In genomic region chr4:62372818-62373520, GRCm38 (mm10) we compare ENCODE assay signal across 28 mouse cellular contexts. TPM values are rescaled to one million over a fixed set of nuclear protein-coding genes. Genes with fewer than 3 reads are reported as not detected.
DNase-seq lines count a peak whose midpoint lies in the region; ATAC-seq and TF ChIP-seq lines count a peak whose summit lies in the region.
"Had no signal": no experiment of that assay in that cellular context is flagged by ENCODE, and none has a peak within 500 bp of the region (broad histone marks: within the 10 kb centered on the region; RNA-seq: fewer than 3 reads in every experiment).

No protein-coding gene starts in this region.

- H3K27ac ChIP-seq in heart, adult 2 months = no peak overlapping the region
- no peak overlapping the region for H3K27ac ChIP-seq in liver, embryonic 11.5 days (ENCODE audit: low read depth, low read length)
- H3K27ac ChIP-seq in liver, embryonic 14.5 days = peak overlapping the region; percentile 21; the same call in 1 of the 2 replicates
- peak overlapping the region; percentile 55 for H3K27ac ChIP-seq in small intestine, adult 2 months (ENCODE audit: insufficient read depth, low read depth, low read length)
- H3K27ac ChIP-seq in forebrain, postnatal 0 days (ENCODE audit: low read depth, low read length) = no peak overlapping the region
- H3K27ac ChIP-seq: embryonic facial prominence, embryonic 10.5 days; embryonic facial prominence, embryonic 15.5 days; forebrain, embryonic 12.5 days; heart, embryonic 10.5 days; heart, embryonic 15.5 days; hindbrain, postnatal 0 days; intestine, embryonic 15.5 days; limb, embryonic 10.5 days; limb, embryonic 15.5 days; lung, embryonic 15.5 days; midbrain, embryonic 12.5 days; neural tube, embryonic 12.5 days had no signal

- no peak for TF ChIP-seq POLR2A in heart, adult 2 months (IDR thresholded peaks at IDR 0.05; ENCODE audit: insufficient read depth, low read depth, low read length)
- TF ChIP-seq POLR2A in small intestine, adult 2 months (IDR thresholded peaks at IDR 0.05; ENCODE audit: low read depth, low read length) = no peak

- H3K9ac ChIP-seq in heart, adult 2 months (ENCODE audit: low read depth, low read length) = no peak overlapping the region
- H3K9ac ChIP-seq in liver, embryonic 11.5 days (ENCODE audit: low read depth, low read length) = no peak overlapping the region
- H3K9ac ChIP-seq in liver, embryonic 14.5 days (replicated peaks) = 0 out of 2 replicates have a peak overlapping the region, but pooled peaks have one; percentile 1
- H3K9ac ChIP-seq in forebrain, postnatal 0 days = no peak overlapping the region
- H3K9ac ChIP-seq: embryonic facial prominence, embryonic 15.5 days; forebrain, embryonic 12.5 days; heart, embryonic 15.5 days; intestine, embryonic 15.5 days; limb, embryonic 15.5 days; lung, embryonic 15.5 days; midbrain, embryonic 12.5 days; neural tube, embryonic 12.5 days had no signal

- H3K4me2 ChIP-seq in liver, embryonic 11.5 days = no peak overlapping the region; the same call in 1 of the 2 replicates
- H3K4me2 ChIP-seq in liver, embryonic 14.5 days (ENCODE audit: low read depth) = peak overlapping the region; percentile 20; the same call in 1 of the 2 replicates
- no peak overlapping the region for H3K4me2 ChIP-seq in forebrain, postnatal 0 days (ENCODE audit: low read depth)
- H3K4me2 ChIP-seq: embryonic facial prominence, embryonic 15.5 days; forebrain, embryonic 12.5 days; heart, embryonic 15.5 days; intestine, embryonic 15.5 days; limb, embryonic 15.5 days; lung, embryonic 15.5 days; midbrain, embryonic 12.5 days; neural tube, embryonic 12.5 days had no signal

- H3K27me3 ChIP-seq in heart, adult 2 months (ENCODE audit: control insufficient read depth, insufficient read depth, low read length) = no peaks in the 10 kb centered on the region
- no peaks in the 10 kb centered on the region for H3K27me3 ChIP-seq in liver, embryonic 11.5 days (replicated peaks; ENCODE audit: control insufficient read depth, insufficient read depth, low read length)
- no peaks in the 10 kb centered on the region for H3K27me3 ChIP-seq in liver, embryonic 14.5 days (ENCODE audit: control insufficient read depth, insufficient read depth, low read length)
- no peaks in the 10 kb centered on the region for H3K27me3 ChIP-seq in small intestine, adult 2 months (ENCODE audit: control insufficient read depth, insufficient read depth, low read length)
- no peaks in the 10 kb centered on the region for H3K27me3 ChIP-seq in forebrain, postnatal 0 days (ENCODE audit: insufficient read depth, low read length)
- H3K27me3 ChIP-seq: embryonic facial prominence, embryonic 15.5 days; forebrain, embryonic 12.5 days; heart, embryonic 15.5 days; intestine, embryonic 15.5 days; limb, embryonic 15.5 days; lung, embryonic 15.5 days; midbrain, embryonic 12.5 days; neural tube, embryonic 12.5 days had no signal

- DNase-seq in heart, adult 11 months = peak; percentile 60
- no peak for DNase-seq in heart, adult 2 months
- DNase-seq in liver, embryonic 11.5 days (ENCODE audit: low spot score) = no peak
- no peak for DNase-seq in liver, embryonic 14.5 days (ENCODE audit: low read depth in 3 of 3, low spot score in 3 of 3)
- no peak for DNase-seq in forebrain, postnatal 0 days
- DNase-seq in left cerebral cortex, adult 18-20 months (ENCODE audit: low spot score in 2 of 2) = no peak
- DNase-seq: cerebellum, adult 8-10 months; cerebellum, postnatal 25 days; gastrocnemius, postnatal 10 days; kidney, postnatal 14 days; right cerebral cortex, adult 18-20 months; thymus, adult 2 months; thymus, postnatal 36 days had no signal

- no peak for TF ChIP-seq CTCF in heart, adult 2 months (IDR thresholded peaks at IDR 0.05)
- no peak for TF ChIP-seq CTCF in liver, embryonic 14.5 days (IDR thresholded peaks at IDR 0.05; ENCODE audit: low read depth)
- no peak for TF ChIP-seq CTCF in small intestine, adult 2 months (IDR thresholded peaks at IDR 0.05; ENCODE audit: extremely low read depth, insufficient read length, insufficient replicate concordance, low read depth, low read length)
- no peak for TF ChIP-seq CTCF in forebrain, postnatal 0 days (IDR thresholded peaks at IDR 0.05; ENCODE audit: low read depth)

- H3K79me2 ChIP-seq in heart, adult 2 months (replicated peaks; ENCODE audit: control insufficient read depth, insufficient read depth, low read length) = peaks cover 4% of the 10 kb centered on the region

- no peak for TF ChIP-seq EP300 in heart, adult 2 months (IDR thresholded peaks at IDR 0.05; ENCODE audit: insufficient read depth, low read depth, low read length)
- TF ChIP-seq EP300 in liver, embryonic 14.5 days (IDR thresholded peaks at IDR 0.05; ENCODE audit: low read depth) = peak; percentile 65

- H3K9me3 ChIP-seq in liver, embryonic 11.5 days (ENCODE audit: control insufficient read depth, low read length) = no peaks in the 10 kb centered on the region
- no peaks in the 10 kb centered on the region for H3K9me3 ChIP-seq in liver, embryonic 14.5 days (ENCODE audit: control insufficient read depth, low read length)
- H3K9me3 ChIP-seq in forebrain, postnatal 0 days (ENCODE audit: low read length) = no peaks in the 10 kb centered on the region
- H3K9me3 ChIP-seq: embryonic facial prominence, embryonic 10.5 days; embryonic facial prominence, embryonic 15.5 days; forebrain, embryonic 12.5 days; heart, embryonic 10.5 days; heart, embryonic 15.5 days; intestine, embryonic 15.5 days; limb, embryonic 10.5 days; limb, embryonic 15.5 days; lung, embryonic 15.5 days; midbrain, embryonic 12.5 days; neural tube, embryonic 12.5 days had no signal

- no peak overlapping the region for H3K4me3 ChIP-seq in heart, adult 2 months
- H3K4me3 ChIP-seq in liver, embryonic 11.5 days (ENCODE audit: low read depth, low read length) = no peak overlapping the region
- H3K4me3 ChIP-seq in liver, embryonic 14.5 days (ENCODE audit: insufficient read depth in 1 of 2, low read depth in 2 of 2, low read length in 2 of 2) = no peak overlapping the region
- H3K4me3 ChIP-seq in small intestine, adult 2 months (ENCODE audit: low read depth, low read length) = no peak overlapping the region
- H3K4me3 ChIP-seq in forebrain, postnatal 0 days (ENCODE audit: low read depth, low read length) = no peak overlapping the region
- H3K4me3 ChIP-seq: embryonic facial prominence, embryonic 10.5 days; embryonic facial prominence, embryonic 15.5 days; forebrain, embryonic 12.5 days; heart, embryonic 10.5 days; heart, embryonic 15.5 days; intestine, embryonic 15.5 days; limb, embryonic 10.5 days; limb, embryonic 15.5 days; lung, embryonic 15.5 days; midbrain, embryonic 12.5 days; myocyte; neural tube, embryonic 12.5 days had no signal

- peaks cover 2% of the 10 kb centered on the region; the same call in 1 of the 2 replicates for H3K36me3 ChIP-seq in heart, adult 2 months (ENCODE audit: control insufficient read depth, insufficient read depth, low read length)
- H3K36me3 ChIP-seq in liver, embryonic 11.5 days (ENCODE audit: control insufficient read depth, insufficient read depth, low read length) = no peaks in the 10 kb centered on the region
- H3K36me3 ChIP-seq in liver, embryonic 14.5 days (replicated peaks; ENCODE audit: control insufficient read depth, insufficient read depth, low read depth) = no peaks in the 10 kb centered on the region; the same call in 1 of the 2 replicates
- no peaks in the 10 kb centered on the region for H3K36me3 ChIP-seq in small intestine, adult 2 months (ENCODE audit: control insufficient read depth, insufficient read depth, low read length)
- no peaks in the 10 kb centered on the region for H3K36me3 ChIP-seq in forebrain, postnatal 0 days (ENCODE audit: insufficient read depth)
- H3K36me3 ChIP-seq: embryonic facial prominence, embryonic 10.5 days; embryonic facial prominence, embryonic 15.5 days; heart, embryonic 10.5 days; heart, embryonic 15.5 days; intestine, embryonic 15.5 days; limb, embryonic 10.5 days; limb, embryonic 15.5 days; lung, embryonic 15.5 days; midbrain, embryonic 12.5 days; neural tube, embryonic 12.5 days had no signal

- 74% methylated on average over 9 of the region's 9 CpGs for WGBS in heart, adult 2 months
- 72% methylated on average over 9 of the region's 9 CpGs for WGBS in liver, embryonic 11.5 days
- 35% methylated on average over 9 of the region's 9 CpGs for WGBS in liver, embryonic 14.5 days (ENCODE audit: insufficient replicate concordance)
- 51% methylated on average over 9 of the region's 9 CpGs for WGBS in small intestine, adult 2 months
- 86% methylated on average over 9 of the region's 9 CpGs for WGBS in forebrain, postnatal 0 days

- H3K4me1 ChIP-seq in heart, adult 2 months (ENCODE audit: control insufficient read depth, insufficient read depth, low read length) = peaks cover 10% of the 10 kb centered on the region
- H3K4me1 ChIP-seq in liver, embryonic 11.5 days (replicated peaks; ENCODE audit: control insufficient read depth, insufficient read depth, low read length) = peaks cover 64% of the 10 kb centered on the region
- H3K4me1 ChIP-seq in liver, embryonic 14.5 days (replicated peaks; ENCODE audit: control insufficient read depth in 2 of 2, insufficient read depth in 2 of 2, low read length in 1 of 2) = peaks cover 61 to 62% of the 10 kb centered on the region in 2 experiments
- peaks cover 21% of the 10 kb centered on the region; the same call in 1 of the 2 replicates for H3K4me1 ChIP-seq in small intestine, adult 2 months (ENCODE audit: control insufficient read depth, insufficient read depth, insufficient read length, low read length)
- no peaks in the 10 kb centered on the region for H3K4me1 ChIP-seq in forebrain, postnatal 0 days (ENCODE audit: insufficient read depth)
- H3K4me1 ChIP-seq: forebrain, embryonic 12.5 days; intestine, embryonic 15.5 days; midbrain, embryonic 12.5 days; neural tube, embryonic 12.5 days had no signal

- intact Hi-C loops in heart, adult 2 months (cut with DNase I) = no loop called here

- ATAC-seq in liver, embryonic 11.5 days (replicated peaks; ENCODE audit: low FRiP score) = peak; percentile 57
- peak; percentile 30 for ATAC-seq in liver, embryonic 14.5 days (ENCODE audit: insufficient read depth)
- no peak for ATAC-seq in forebrain, postnatal 0 days
- ATAC-seq: activated CD4-positive, CD25-positive, alpha-beta regulatory T cell, adult 4 months; hindbrain, postnatal 0 days; intestine, embryonic 15.5 days had no signal

RNA-seq across cellular contexts. Expression of gene Slc31a1, which starts 12.4 kb away (rescaled TPM):
- 10 to 100 TPM; 17.4 to 19.1 TPM for total RNA-seq in heart, adult 2 months (2021)
- 14.8 and 25.5 TPM in 2 replicates for polyA plus RNA-seq in heart, adult 2 months (2012; rRNA removed)
- 48.6 and 56.8 TPM in 2 replicates for polyA plus RNA-seq in liver, embryonic 11.5 days (2014; fragmentation: Nextera tagmentation; extraction: Ambion mirVana)
- polyA plus RNA-seq in liver, embryonic 14.5 days (2012; rRNA removed) = 17.3 and 22.4 TPM in 2 replicates
- polyA plus RNA-seq in liver, embryonic 14.5 days (2014; fragmentation: Nextera tagmentation; extraction: Ambion mirVana) = 36.6 and 41.3 TPM in 2 replicates
- polyA plus RNA-seq in small intestine, adult 2 months (2012; rRNA removed) = 18.2 and 40.3 TPM in 2 replicates
- total RNA-seq in forebrain, postnatal 0 days (2014; rRNA removed) = 15.2 and 16.2 TPM in 2 replicates
- polyA plus RNA-seq in forebrain, postnatal 0 days (2015; fragmentation: Nextera tagmentation; extraction: Ambion mirVana) = 30.4 and 39.9 TPM in 2 replicates
- total RNA-seq in left cerebral cortex, adult 18-20 months (2021) = 10 to 100 TPM; 10.7 to 11.3 TPM

RNA-seq across cellular contexts. Expression of gene Fkbp15, which starts 12.6 kb away (rescaled TPM):
- 10 to 100 TPM; 16.6 to 19.6 TPM for total RNA-seq in heart, adult 2 months (2021)
- 14.7 and 19.4 TPM in 2 replicates for polyA plus RNA-seq in heart, adult 2 months (2012; rRNA removed)
- 26.9 and 29.9 TPM in 2 replicates for polyA plus RNA-seq in liver, embryonic 11.5 days (2014; fragmentation: Nextera tagmentation; extraction: Ambion mirVana)
- 7.4 and 9.6 TPM in 2 replicates for polyA plus RNA-seq in liver, embryonic 14.5 days (2012; rRNA removed)
- polyA plus RNA-seq in liver, embryonic 14.5 days (2014; fragmentation: Nextera tagmentation; extraction: Ambion mirVana) = 9.7 and 11.2 TPM in 2 replicates
- 13.6 and 21.6 TPM in 2 replicates for polyA plus RNA-seq in small intestine, adult 2 months (2012; rRNA removed)
- total RNA-seq in forebrain, postnatal 0 days (2014; rRNA removed) = 34.0 and 43.3 TPM in 2 replicates
- 14.3 and 19.1 TPM in 2 replicates for polyA plus RNA-seq in forebrain, postnatal 0 days (2015; fragmentation: Nextera tagmentation; extraction: Ambion mirVana)
- 10 to 100 TPM; 32.8 to 33.2 TPM for total RNA-seq in left cerebral cortex, adult 18-20 months (2021)

RNA-seq across cellular contexts. Expression of gene Cdc26, which starts 35.5 kb away (rescaled TPM):
- total RNA-seq in heart, adult 2 months (2021) = 10 to 100 TPM; 44.6 to 47.7 TPM
- polyA plus RNA-seq in heart, adult 2 months (2012; rRNA removed) = 23.8 and 49.8 TPM in 2 replicates
- polyA plus RNA-seq in liver, embryonic 11.5 days (2014; fragmentation: Nextera tagmentation; extraction: Ambion mirVana) = 155 and 156 TPM in 2 replicates
- polyA plus RNA-seq in liver, embryonic 14.5 days (2012; rRNA removed) = 24.1 and 40.2 TPM in 2 replicates
- 65.7 and 71.0 TPM in 2 replicates for polyA plus RNA-seq in liver, embryonic 14.5 days (2014; fragmentation: Nextera tagmentation; extraction: Ambion mirVana)
- 3.5 and 6.6 TPM in 2 replicates for polyA plus RNA-seq in small intestine, adult 2 months (2012; rRNA removed)
- 51.1 and 79.4 TPM in 2 replicates for total RNA-seq in forebrain, postnatal 0 days (2014; rRNA removed)
- 81.7 and 85.1 TPM in 2 replicates for polyA plus RNA-seq in forebrain, postnatal 0 days (2015; fragmentation: Nextera tagmentation; extraction: Ambion mirVana)
- total RNA-seq in left cerebral cortex, adult 18-20 months (2021) = 10 to 100 TPM; 47.9 to 49.7 TPM

RNA-seq across cellular contexts. Expression of gene Prpf4, which starts 35.6 kb away (rescaled TPM):
- 1 to 10 TPM; 9.9 TPM for total RNA-seq in heart, adult 2 months (2021)
- polyA plus RNA-seq in heart, adult 2 months (2012; rRNA removed) = 7.4 and 11.3 TPM in 2 replicates
- polyA plus RNA-seq in liver, embryonic 11.5 days (2014; fragmentation: Nextera tagmentation; extraction: Ambion mirVana) = 30.7 and 30.8 TPM in 2 replicates
- polyA plus RNA-seq in liver, embryonic 14.5 days (2012; rRNA removed) = 8.3 and 9.8 TPM in 2 replicates
- 9.0 and 10.3 TPM in 2 replicates for polyA plus RNA-seq in liver, embryonic 14.5 days (2014; fragmentation: Nextera tagmentation; extraction: Ambion mirVana)
- 2.1 and 3.5 TPM in 2 replicates for polyA plus RNA-seq in small intestine, adult 2 months (2012; rRNA removed)
- total RNA-seq in forebrain, postnatal 0 days (2014; rRNA removed) = 17.2 and 20.2 TPM in 2 replicates
- 9.6 and 13.3 TPM in 2 replicates for polyA plus RNA-seq in forebrain, postnatal 0 days (2015; fragmentation: Nextera tagmentation; extraction: Ambion mirVana)
- total RNA-seq in left cerebral cortex, adult 18-20 months (2021) = 10 to 100 TPM; 13.0 to 14.2 TPM

Comparison
In these comparisons a context has a peak if more than half of its experiments do, and no peak if none do; other contexts are left out.
1. H3K27ac ChIP-seq: peak in liver, embryonic 14.5 days (single experiment) and small intestine, adult 2 months (single experiment); none in heart, adult 2 months (single experiment), liver, embryonic 11.5 days (single experiment) and forebrain, postnatal 0 days (single experiment).